Mouse (Mus musculus) neural tube, embryonic 15.5 days (tissue): ENCODE results near the gene Ralgapa1. TPM values are rescaled to one million over a fixed set of nuclear protein-coding genes. Genes with fewer than 3 reads are reported as not detected.
"Not testable (repeated sequence)": the region's sequence is repeated elsewhere in the genome, so short reads cannot be mapped to it uniquely, and the experiment has no call there.

Experiments used
- ATAC-seq: fragments of 200-750 bp; cut with Nextera tagmentation; 2 replicates; pipeline ENCODE4 v1.8.0; 2017; ENCODE audit warnings: mild to moderate bottlenecking, moderate TSS enrichment, moderate library complexity; ENCODE audit not compliant: low FRiP score
- H3K27ac ChIP-seq: fragments of 300-500 bp; sonication (generic); replicated peaks from 2 replicates; pipeline ENCODE4 v1.5.1; 2015; ENCODE audit warnings: mild to moderate bottlenecking, inconsistent platforms
- H3K27me3 ChIP-seq: fragments of 300-500 bp; sonication (generic); replicated peaks from 2 replicates; pipeline ENCODE4 v1.6.1; 2015; ENCODE audit warnings: inconsistent platforms
- H3K36me3 ChIP-seq: fragments of 300-500 bp; sonication (generic); 2 replicates; pipeline ENCODE4 v1.6.1; 2015; ENCODE audit warnings: inconsistent platforms
- H3K4me1 ChIP-seq: fragments of 300-500 bp; sonication (generic); 2 replicates; pipeline ENCODE4 v1.6.1; 2015; ENCODE audit warnings: inconsistent platforms
- H3K4me2 ChIP-seq: fragments of 300-500 bp; sonication (generic); 2 replicates; pipeline ENCODE4 v1.6.1; 2015; ENCODE audit warnings: inconsistent platforms, mild to moderate bottlenecking, moderate library complexity
- H3K4me3 ChIP-seq: fragments of 300-500 bp; sonication (generic); replicated peaks from 2 replicates; pipeline ENCODE4 v1.5.1; 2015; ENCODE audit warnings: mild to moderate bottlenecking, inconsistent platforms
- H3K9ac ChIP-seq: fragments of 300-500 bp; sonication (generic); replicated peaks from 2 replicates; pipeline ENCODE4 v1.6.1; 2015; ENCODE audit warnings: mild to moderate bottlenecking, inconsistent platforms
- H3K9me3 ChIP-seq: fragments of 300-500 bp; sonication (generic); replicated peaks from 2 replicates; pipeline ENCODE4 v1.6.1; 2016; ENCODE audit warnings: inconsistent platforms
- WGBS: fragments of 180-500 bp; shearing (Covaris S2); methylation state at CpG from one replicate; pipeline ENCODE4 v1.1.7; 2015; ENCODE audit warnings: mixed read lengths; 5-methylcytosine and 5-hydroxymethylcytosine counted together
- polyA plus RNA-seq: library from polyadenylated mRNA; unstranded; fragments of >200 nt; fragmentation: Nextera tagmentation; extraction: Ambion mirVana; gene quantifications from 2 replicates; pipeline ENCODE4 v1.2.1, GENCODE M21; 2015

Ralgapa1 gene
- polyA plus RNA-seq, 1 experiment from 2014 or later, result 25.4 TPM

GRCm38 (mm10) chr12:55797103-55797502, 23.9 kb downstream of the Ralgapa1 start:
- WGBS, result 84% methylated on average over 3 of the region's 3 CpGs
- H3K27ac ChIP-seq, result no peak overlapping the region
- no peak overlapping the region for H3K4me3 ChIP-seq
- H3K9ac ChIP-seq, result no peak overlapping the region
- H3K4me1 ChIP-seq, result no peaks in the 10 kb centered on the region
- ATAC-seq, result no peak
- H3K36me3 ChIP-seq, result peaks cover 6% of the 10 kb centered on the region; the same call in 1 of the 2 replicates
- H3K9me3 ChIP-seq, result no peaks in the 10 kb centered on the region
- no peaks in the 10 kb centered on the region for H3K27me3 ChIP-seq
- H3K4me2 ChIP-seq, result no peak overlapping the region

- H3K9ac ChIP-seq, H3K4me1 ChIP-seq, ATAC-seq, H3K4me3 ChIP-seq, H3K36me3 ChIP-seq, H3K9me3 ChIP-seq, H3K27ac ChIP-seq, H3K4me2 ChIP-seq, H3K27me3 ChIP-seq: not testable (repeated sequence)
- WGBS, result 85% methylated on average over 4 of the region's 4 CpGs
Observed at GRCm38 (mm10) chr12:55794485-55794884, 26.5 kb downstream of the Ralgapa1 start.

- H3K9ac ChIP-seq, result no peak overlapping the region
- no peaks in the 10 kb centered on the region for H3K9me3 ChIP-seq
- no peaks in the 10 kb centered on the region for H3K4me1 ChIP-seq
- no peak for ATAC-seq
- H3K36me3 ChIP-seq, result peaks cover 34% of the 10 kb centered on the region
- WGBS, result 77% methylated on average over 2 of the region's 2 CpGs
- no peak overlapping the region for H3K27ac ChIP-seq
- H3K4me2 ChIP-seq, result no peak overlapping the region
- no peak overlapping the region for H3K4me3 ChIP-seq
- H3K27me3 ChIP-seq, result no peaks in the 10 kb centered on the region
Observed at GRCm38 (mm10) chr12:55785252-55785651, 35.7 kb downstream of the Ralgapa1 start.

GRCm38 (mm10) chr12:55782662-55783061, 38.3 kb downstream of the Ralgapa1 start:
- Histone ChIP-seq H3K9me3 (no peaks in the 10 kb centered on the region), H3K9ac (no peak overlapping the region), H3K4me1 (no peaks in the 10 kb centered on the region), H3K27ac (no peak overlapping the region), H3K4me2 (no peak overlapping the region), H3K4me3 (no peak overlapping the region), H3K36me3 (peaks cover 32% of the 10 kb centered on the region), H3K27me3 (no peaks in the 10 kb centered on the region)
- ATAC-seq, result no peak
- 98% methylated on average over 3 of the region's 3 CpGs for WGBS

- H3K4me2 ChIP-seq, result no peak overlapping the region
- WGBS, result 95% methylated on average over 2 of the region's 2 CpGs
- peaks cover 30% of the 10 kb centered on the region for H3K36me3 ChIP-seq
Observed at GRCm38 (mm10) chr12:55778301-55778700, 42.7 kb downstream of the Ralgapa1 start.

GRCm38 (mm10) chr12:55777356-55777755, 43.6 kb downstream of the Ralgapa1 start:
- no peak for ATAC-seq
- Histone ChIP-seq H3K36me3 (peaks cover 29% of the 10 kb centered on the region), H3K9ac (no peak overlapping the region), H3K4me3 (no peak overlapping the region), H3K9me3 (no peaks in the 10 kb centered on the region), H3K4me1 (no peaks in the 10 kb centered on the region), H3K27me3 (no peaks in the 10 kb centered on the region), H3K27ac (no peak overlapping the region), H3K4me2 (no peak overlapping the region)

More at GRCm38 (mm10) chr12:55778301-55778700, 42.7 kb downstream of the Ralgapa1 start:
- no peaks in the 10 kb centered on the region for H3K9me3 ChIP-seq
- H3K4me3 ChIP-seq, result no peak overlapping the region
- no peaks in the 10 kb centered on the region for H3K4me1 ChIP-seq
- ATAC-seq, result no peak
- no peak overlapping the region for H3K9ac ChIP-seq
- H3K27me3 ChIP-seq, result no peaks in the 10 kb centered on the region
- no peak overlapping the region for H3K27ac ChIP-seq

GRCm38 (mm10) chr12:55774316-55774715, 46.7 kb downstream of the Ralgapa1 start:
- ATAC-seq, result no peak
- Histone ChIP-seq H3K4me1 (no peaks in the 10 kb centered on the region), H3K4me2 (no peak overlapping the region), H3K9ac (no peak overlapping the region), H3K36me3 (peaks cover 28% of the 10 kb centered on the region), H3K27me3 (no peaks in the 10 kb centered on the region), H3K27ac (no peak overlapping the region), H3K4me3 (no peak overlapping the region), H3K9me3 (no peaks in the 10 kb centered on the region)
- 95% methylated on average over 3 of the region's 3 CpGs for WGBS

GRCm38 (mm10) chr12:55720319-55720718, 100.6 kb downstream of the Ralgapa1 start:
- H3K9ac ChIP-seq, result no peak overlapping the region
- WGBS, result 69% methylated on average over 1 of the region's 1 CpGs
- no peaks in the 10 kb centered on the region for H3K27me3 ChIP-seq
- no peaks in the 10 kb centered on the region for H3K4me1 ChIP-seq
- H3K27ac ChIP-seq, result no peak overlapping the region
- H3K36me3 ChIP-seq, result peaks cover 29% of the 10 kb centered on the region
- no peak for ATAC-seq
- H3K9me3 ChIP-seq, result no peaks in the 10 kb centered on the region
- H3K4me3 ChIP-seq, result no peak overlapping the region
- no peak overlapping the region for H3K4me2 ChIP-seq

- H3K4me3 ChIP-seq, result no peak overlapping the region
- H3K36me3 ChIP-seq, result peaks cover 20% of the 10 kb centered on the region
- no peak overlapping the region for H3K27ac ChIP-seq
- H3K4me2 ChIP-seq, result no peak overlapping the region
- H3K9me3 ChIP-seq, result no peaks in the 10 kb centered on the region
- WGBS, result 96% methylated on average over 4 of the region's 4 CpGs
- H3K27me3 ChIP-seq, result no peaks in the 10 kb centered on the region
- no peaks in the 10 kb centered on the region for H3K4me1 ChIP-seq
- H3K9ac ChIP-seq, result no peak overlapping the region
- ATAC-seq, result no peak
Observed at GRCm38 (mm10) chr12:55705881-55706280, 115.1 kb downstream of the Ralgapa1 start.

- H3K4me1 ChIP-seq, result no peaks in the 10 kb centered on the region
- peaks cover 9% of the 10 kb centered on the region for H3K36me3 ChIP-seq
- H3K27me3 ChIP-seq, result no peaks in the 10 kb centered on the region
- H3K4me2 ChIP-seq, result no peak overlapping the region
- no peak overlapping the region for H3K4me3 ChIP-seq
- no peaks in the 10 kb centered on the region for H3K9me3 ChIP-seq
- no peak overlapping the region for H3K9ac ChIP-seq
- 89% methylated on average over 6 of the region's 6 CpGs for WGBS
- H3K27ac ChIP-seq, result no peak overlapping the region
- ATAC-seq, result no peak
Observed at GRCm38 (mm10) chr12:55666699-55667098, 154.3 kb downstream of the Ralgapa1 start.

GRCm38 (mm10) chr12:55663194-55663593, 157.8 kb downstream of the Ralgapa1 start:
- not testable (repeated sequence) for H3K27me3 ChIP-seq, H3K9me3 ChIP-seq, H3K27ac ChIP-seq, H3K4me1 ChIP-seq, H3K4me2 ChIP-seq, H3K4me3 ChIP-seq, ATAC-seq, H3K9ac ChIP-seq
- H3K36me3 ChIP-seq, result peaks cover 21% of the 10 kb centered on the region

- no peak overlapping the region for H3K27ac ChIP-seq
- no peaks in the 10 kb centered on the region for H3K27me3 ChIP-seq
- peaks cover 6% of the 10 kb centered on the region; the same call in 1 of the 2 replicates for H3K36me3 ChIP-seq
- no peaks in the 10 kb centered on the region for H3K9me3 ChIP-seq
- H3K4me1 ChIP-seq, result no peaks in the 10 kb centered on the region
- ATAC-seq, result no peak
- no peak overlapping the region for H3K4me3 ChIP-seq
- H3K9ac ChIP-seq, result no peak overlapping the region
- WGBS, result 87% methylated on average over 7 of the region's 7 CpGs
- H3K4me2 ChIP-seq, result no peak overlapping the region
Observed at GRCm38 (mm10) chr12:55648011-55648525, 172.9 kb downstream of the Ralgapa1 start.

GRCm38 (mm10) chr12:55626711-55627110, 194.3 kb downstream of the Ralgapa1 start:
- no peak overlapping the region for H3K4me3 ChIP-seq
- H3K9ac ChIP-seq, result no peak overlapping the region
- no peak overlapping the region for H3K4me2 ChIP-seq
- no peaks in the 10 kb centered on the region for H3K9me3 ChIP-seq
- no peak overlapping the region for H3K27ac ChIP-seq
- H3K4me1 ChIP-seq, result 0 out of 2 replicates have a peak, but pooled peaks cover 4% of the 10 kb centered on the region
- ATAC-seq, result no peak
- H3K36me3 ChIP-seq, result no peaks in the 10 kb centered on the region
- 41% methylated on average over 4 of the region's 4 CpGs for WGBS
- no peaks in the 10 kb centered on the region for H3K27me3 ChIP-seq
